Mouse (Mus musculus) brain, embryonic 14.5 days (tissue): ENCODE results near the gene Rab5c.

Experiments
- CTCF ChIP-seq: fragments of 200-500 bp; IDR thresholded peaks from 2 replicates; pipeline ENCODE4 v1.5.1; 2012; ENCODE audit warnings: inconsistent platforms, mild to moderate bottlenecking, moderate library complexity, borderline replicate concordance; ENCODE audit not compliant: insufficient read depth, insufficient read length; ENCODE audit errors: extremely low read depth
- POLR2A ChIP-seq: fragments of 200-500 bp; IDR thresholded peaks from 2 replicates; pipeline ENCODE4 v1.6.1; 2012; ENCODE audit warnings: mild to moderate bottlenecking, inconsistent platforms, borderline replicate concordance; ENCODE audit not compliant: poor library complexity, insufficient read depth, insufficient read length, severe bottlenecking; ENCODE audit errors: extremely low read depth

DNA sequence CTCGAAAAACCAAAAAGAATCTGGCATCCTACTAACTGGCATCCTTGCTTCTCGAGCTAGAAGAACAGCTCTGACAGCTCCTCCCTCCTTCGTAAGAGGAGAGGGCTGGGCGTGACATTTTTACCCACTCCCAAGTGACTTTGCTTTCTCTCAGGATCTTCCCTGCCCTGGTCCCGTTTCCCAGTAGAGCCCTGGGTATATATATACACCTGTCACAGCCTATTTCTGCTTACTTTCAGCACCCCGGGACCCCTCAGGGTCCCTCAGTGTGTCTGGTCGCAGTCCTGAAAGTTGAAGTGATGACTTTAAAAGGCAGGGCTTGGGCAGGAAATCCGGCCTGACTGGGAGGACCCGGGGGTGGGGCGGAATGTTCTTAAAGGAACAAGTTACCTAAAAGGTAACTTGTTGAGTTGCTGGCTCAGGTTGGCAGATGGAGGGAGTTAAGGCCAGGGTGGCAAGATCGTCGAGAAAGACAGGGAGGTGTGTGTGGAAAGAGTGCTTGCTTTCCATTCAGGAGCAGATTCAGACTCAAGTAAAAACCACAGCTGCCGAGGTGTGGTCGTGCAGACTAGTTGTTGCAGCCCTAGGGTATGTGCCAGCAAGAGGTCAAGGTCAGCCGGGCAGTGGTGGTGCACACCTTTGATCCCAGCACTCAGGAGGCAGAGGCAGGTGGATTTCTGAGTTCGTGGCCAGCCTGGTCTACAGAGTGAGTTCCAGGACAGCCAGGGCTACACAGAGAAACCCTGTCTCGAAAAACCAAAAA is 32.8 kb upstream of the Rab5c start, which contains the start of gene Ghdc:
- no peak for TF ChIP-seq CTCF
- no peak for TF ChIP-seq POLR2A
